Mouse (Mus musculus) forebrain, embryonic 11.5 days (tissue): ENCODE measurements at regions not wholly inside any gene's neighbourhood (a gene's known extent, or its start where the extent isn't known, plus 50 kb on each side); places are given as distances from the start of the nearest gene placed in this dataset.
A peak's percentile ranks its signal among the peaks of the same experiment; 100 is the strongest.

ENCODE experiments used
- ATAC-seq: fragments of 200-750 bp; cut with Nextera tagmentation; replicated peaks from 2 replicates; pipeline ENCODE4 v1.8.0; 2017; ENCODE audit warnings: moderate TSS enrichment; ENCODE audit not compliant: low FRiP score
- DNase-seq: peaks from one replicate; pipeline ENCODE4 v3.0.0-alpha.2; 2017; ENCODE audit warnings: low spot score
- H3K27ac ChIP-seq: fragments of 300-500 bp; sonication (generic); 2 replicates; pipeline ENCODE4 v1.5.1; 2014; ENCODE audit warnings: low read depth, low read length
- H3K27me3 ChIP-seq: fragments of 300-500 bp; sonication (generic); 2 replicates; pipeline ENCODE4 v1.6.1; 2014; ENCODE audit warnings: mild to moderate bottlenecking, low read length, mixed read lengths; ENCODE audit not compliant: control insufficient read depth, insufficient read depth
- H3K36me3 ChIP-seq: fragments of 300-500 bp; sonication (generic); 2 replicates; pipeline ENCODE4 v1.6.1; 2014; ENCODE audit warnings: mild to moderate bottlenecking, low read length, moderate library complexity, mixed read lengths; ENCODE audit not compliant: control insufficient read depth, insufficient read depth
- H3K4me1 ChIP-seq: fragments of 300-500 bp; sonication (generic); replicated peaks from 2 replicates; pipeline ENCODE4 v1.6.1; 2014; ENCODE audit warnings: low read length, mixed read lengths; ENCODE audit not compliant: control insufficient read depth, insufficient read depth
- H3K4me2 ChIP-seq: fragments of 300-500 bp; sonication (generic); 2 replicates; pipeline ENCODE4 v1.6.1; 2014; ENCODE audit warnings: low read depth, mild to moderate bottlenecking, low read length, moderate library complexity, mixed read lengths; ENCODE audit not compliant: severe bottlenecking
- H3K4me3 ChIP-seq: fragments of 300-500 bp; sonication (generic); 2 replicates; pipeline ENCODE4 v1.5.1; 2014; ENCODE audit warnings: low read depth, low read length
- H3K9ac ChIP-seq: fragments of 300-500 bp; sonication (generic); 2 replicates; pipeline ENCODE4 v1.6.1; 2014; ENCODE audit warnings: low read length
- H3K9me3 ChIP-seq: fragments of 300-500 bp; sonication (generic); 2 replicates; pipeline ENCODE4 v1.6.1; 2016; ENCODE audit warnings: low read length, mixed read lengths; ENCODE audit not compliant: control insufficient read depth
- WGBS: fragments of 180-500 bp; shearing (Covaris S2); extraction: QIAGEN DNeasy Blood & Tissue Kit; methylation state at CpG from one replicate; pipeline ENCODE4 v1.1.7; 2014; 5-methylcytosine and 5-hydroxymethylcytosine counted together

GRCm38 (mm10) chrX:19246777-19247619 is 234.1 kb downstream of the Tex13c3 start:
- H3K9me3 ChIP-seq, result no peaks in the 10 kb centered on the region
- ATAC-seq, result no peak
- H3K27ac ChIP-seq, result no peak overlapping the region
- no peak for DNase-seq
- WGBS, result 85% methylated on average over 2 of the region's 2 CpGs
- no peaks in the 10 kb centered on the region for H3K36me3 ChIP-seq
- H3K4me2 ChIP-seq, result no peak overlapping the region
- no peaks in the 10 kb centered on the region for H3K4me1 ChIP-seq
- no peak overlapping the region for H3K4me3 ChIP-seq
- H3K9ac ChIP-seq, result no peak overlapping the region
- no peaks in the 10 kb centered on the region for H3K27me3 ChIP-seq

- H3K4me2 ChIP-seq, result peak overlapping the region; percentile 69
- peak overlapping the region; percentile 51 for H3K9ac ChIP-seq
- no peaks in the 10 kb centered on the region for H3K27me3 ChIP-seq
- peak overlapping the region; percentile 40 for H3K4me3 ChIP-seq
- WGBS, result 17% methylated on average over 23 of the region's 26 CpGs
- H3K9me3 ChIP-seq, result no peaks in the 10 kb centered on the region
- ATAC-seq (peak; percentile 93), DNase-seq (peak; percentile 72)
- H3K27ac ChIP-seq, result no peak overlapping the region
- H3K36me3 ChIP-seq, result no peaks in the 10 kb centered on the region
- no peaks in the 10 kb centered on the region for H3K4me1 ChIP-seq
These were observed 243.3 kb downstream of the Tex13c3 start for GRCm38 (mm10) chrX:19237738-19238261.

GRCm38 (mm10) chrX:19237048-19237737 is 243.9 kb downstream of the Tex13c3 start:
- Histone ChIP-seq H3K36me3 (no peaks in the 10 kb centered on the region), H3K27ac (no peak overlapping the region), H3K4me3 (peak overlapping the region; percentile 40), H3K9ac (peak overlapping the region; percentile 49), H3K27me3 (no peaks in the 10 kb centered on the region), H3K4me2 (peak overlapping the region; percentile 69), H3K9me3 (no peaks in the 10 kb centered on the region), H3K4me1 (no peaks in the 10 kb centered on the region)
- 22% methylated on average over 31 of the region's 31 CpGs for WGBS
- DNase-seq (peak; percentile 51), ATAC-seq (peak; percentile 82)

- Histone ChIP-seq H3K36me3 (no peaks in the 10 kb centered on the region), H3K4me1 (no peaks in the 10 kb centered on the region), H3K27me3 (no peaks in the 10 kb centered on the region), H3K4me3 (no peak overlapping the region), H3K9me3 (no peaks in the 10 kb centered on the region), H3K27ac (no peak overlapping the region), H3K4me2 (no peak overlapping the region), H3K9ac (no peak overlapping the region)
- 79% methylated on average over 3 of the region's 3 CpGs for WGBS
- no peak for DNase-seq
- ATAC-seq, result no peak
These were observed 245.7 kb downstream of the Tex13c3 start for GRCm38 (mm10) chrX:19235449-19235848.

GRCm38 (mm10) chrX:19231823-19232222 is 249.3 kb downstream of the Tex13c3 start:
- no peak for ATAC-seq

GRCm38 (mm10) chrX:19223336-19223735 is 257.8 kb downstream of the Tex13c3 start:
- no peak overlapping the region for H3K4me2 ChIP-seq
- H3K4me1 ChIP-seq, result no peaks in the 10 kb centered on the region
- no peak overlapping the region for H3K4me3 ChIP-seq
- DNase-seq (no peak), ATAC-seq (no peak)
- H3K36me3 ChIP-seq, result no peaks in the 10 kb centered on the region
- H3K9ac ChIP-seq, result no peak overlapping the region
- H3K9me3 ChIP-seq, result no peaks in the 10 kb centered on the region
- no peaks in the 10 kb centered on the region for H3K27me3 ChIP-seq
- H3K27ac ChIP-seq, result no peak overlapping the region

More at GRCm38 (mm10) chrX:19231823-19232222, 249.3 kb downstream of the Tex13c3 start:
- WGBS, result 87% methylated on average over 3 of the region's 3 CpGs
- no peak for DNase-seq
- Histone ChIP-seq H3K9me3 (no peaks in the 10 kb centered on the region), H3K9ac (no peak overlapping the region), H3K27ac (no peak overlapping the region), H3K36me3 (no peaks in the 10 kb centered on the region), H3K4me2 (no peak overlapping the region), H3K27me3 (no peaks in the 10 kb centered on the region), H3K4me1 (no peaks in the 10 kb centered on the region), H3K4me3 (no peak overlapping the region)

- H3K9ac ChIP-seq, result no peak overlapping the region
- ATAC-seq (no peak), DNase-seq (no peak)
- H3K4me2 ChIP-seq, result no peak overlapping the region
- H3K27ac ChIP-seq, result no peak overlapping the region
- no peaks in the 10 kb centered on the region for H3K9me3 ChIP-seq
- 89% methylated on average over 1 of the region's 1 CpGs for WGBS
- H3K4me3 ChIP-seq, result no peak overlapping the region
- no peaks in the 10 kb centered on the region for H3K36me3 ChIP-seq
- no peaks in the 10 kb centered on the region for H3K4me1 ChIP-seq
- no peaks in the 10 kb centered on the region for H3K27me3 ChIP-seq
These were observed 260.2 kb downstream of the Tex13c3 start for GRCm38 (mm10) chrX:19220785-19221496.

- H3K27me3 ChIP-seq, result no peaks in the 10 kb centered on the region
- H3K36me3 ChIP-seq, result no peaks in the 10 kb centered on the region
- H3K9ac ChIP-seq, result no peak overlapping the region
- H3K27ac ChIP-seq, result no peak overlapping the region
- H3K4me1 ChIP-seq, result no peaks in the 10 kb centered on the region
- no peak overlapping the region for H3K4me3 ChIP-seq
- WGBS, result 89% methylated on average over 2 of the region's 2 CpGs
- H3K4me2 ChIP-seq, result no peak overlapping the region
- ATAC-seq (no peak), DNase-seq (no peak)
- H3K9me3 ChIP-seq, result no peaks in the 10 kb centered on the region
These were observed 261.4 kb downstream of the Tex13c3 start for GRCm38 (mm10) chrX:19219727-19220126.
